Mouse (Mus musculus) myocyte (in vitro differentiated cells): ENCODE measurements around the gene Nhsl2.

ENCODE experiments used
- CEBPB ChIP-seq: IDR thresholded peaks from 2 replicates; pipeline ENCODE4 v1.6.1; 2011; ENCODE audit warnings: mild to moderate bottlenecking, moderate library complexity; ENCODE audit not compliant: poor library complexity, insufficient read depth, severe bottlenecking
- E2F4 ChIP-seq: IDR thresholded peaks from one replicate; pipeline ENCODE4 v1.6.1; 2011; ENCODE audit warnings: mild to moderate bottlenecking, control low read depth, moderate library complexity; ENCODE audit not compliant: insufficient read depth
- MAX ChIP-seq: IDR thresholded peaks from one replicate; pipeline ENCODE4 v1.6.1; 2011; ENCODE audit warnings: low read depth, mild to moderate bottlenecking, control low read depth
- MYOD1 ChIP-seq, 3 experiments: IDR thresholded peaks; one replicate each; pipeline ENCODE4 v1.6.1; 2011; ENCODE audit warnings: control low read depth in 2 of 3, low read depth in 2 of 3, mild to moderate bottlenecking in 2 of 3, moderate library complexity in 1 of 3; ENCODE audit not compliant: insufficient read length in 2 of 3, control insufficient read depth in 1 of 3
- POLR2A ChIP-seq: IDR thresholded peaks from one replicate; pipeline ENCODE4 v1.6.1; 2011; ENCODE audit warnings: low read depth, mild to moderate bottlenecking, control low read depth, moderate library complexity; ENCODE audit not compliant: insufficient read length
- POLR2AphosphoS2 ChIP-seq: IDR thresholded peaks from one replicate; pipeline ENCODE4 v1.6.1; 2011; ENCODE audit warnings: low read depth, control low read depth; ENCODE audit not compliant: insufficient read length
- REST ChIP-seq: IDR thresholded peaks from one replicate; pipeline ENCODE4 v1.6.1; 2011; ENCODE audit warnings: mild to moderate bottlenecking, control low read depth, moderate library complexity; ENCODE audit not compliant: insufficient read depth, insufficient read length
- SRF ChIP-seq: IDR thresholded peaks from one replicate; pipeline ENCODE4 v1.6.1; 2011; ENCODE audit warnings: low read depth; ENCODE audit not compliant: control insufficient read depth, insufficient read length
- TCF12 ChIP-seq: IDR thresholded peaks from one replicate; pipeline ENCODE4 v1.6.1; 2011; ENCODE audit warnings: mild to moderate bottlenecking, control low read depth; ENCODE audit not compliant: poor library complexity, insufficient read depth, severe bottlenecking
- TCF3 ChIP-seq: IDR thresholded peaks from one replicate; pipeline ENCODE4 v1.6.1; 2011; ENCODE audit warnings: low read depth, control low read depth; ENCODE audit not compliant: insufficient read length
- USF1 ChIP-seq: IDR thresholded peaks from one replicate; pipeline ENCODE4 v1.6.1; 2011; ENCODE audit warnings: low read depth, mild to moderate bottlenecking, control low read depth, moderate library complexity

DNA sequence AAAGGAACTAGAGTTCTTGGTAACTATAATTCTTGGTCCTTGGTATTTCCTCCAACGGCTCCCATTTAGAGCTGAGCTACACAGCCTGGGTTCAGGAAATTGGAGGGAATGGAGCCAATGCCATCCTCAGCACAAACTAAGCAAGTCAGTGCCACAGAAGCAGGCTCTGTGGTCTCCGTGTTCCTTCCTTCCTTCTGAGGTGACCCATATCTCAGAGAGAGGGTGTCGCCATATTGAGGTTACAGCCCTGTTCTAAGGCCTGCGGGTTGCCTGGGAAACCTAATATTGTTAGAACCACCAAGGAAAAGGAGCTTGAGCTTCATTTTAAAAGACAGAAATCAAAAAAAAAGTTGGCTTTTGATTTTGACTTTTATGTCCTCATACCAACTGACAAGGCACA, 193.2 kb downstream of the Nhsl2 start:
- no peak for TF ChIP-seq REST
- no peak for TF ChIP-seq POLR2AphosphoS2
- TF ChIP-seq MYOD1 (IDR thresholded peaks at IDR 0.05; ENCODE audit: control insufficient read depth in 1 of 3, insufficient read length in 2 of 3, low read depth in 2 of 3), result no peak
- TF ChIP-seq TCF12, result no peak
- no peak for TF ChIP-seq USF1
- no peak for TF ChIP-seq POLR2A
- TF ChIP-seq E2F4, result no peak
- no peak for TF ChIP-seq MAX
- TF ChIP-seq CEBPB, result no peak
- no peak for TF ChIP-seq SRF
- TF ChIP-seq TCF3, result no peak
